Comparison of ENCODE assay signal across 10 mouse cellular contexts in the genomic region with DNA sequence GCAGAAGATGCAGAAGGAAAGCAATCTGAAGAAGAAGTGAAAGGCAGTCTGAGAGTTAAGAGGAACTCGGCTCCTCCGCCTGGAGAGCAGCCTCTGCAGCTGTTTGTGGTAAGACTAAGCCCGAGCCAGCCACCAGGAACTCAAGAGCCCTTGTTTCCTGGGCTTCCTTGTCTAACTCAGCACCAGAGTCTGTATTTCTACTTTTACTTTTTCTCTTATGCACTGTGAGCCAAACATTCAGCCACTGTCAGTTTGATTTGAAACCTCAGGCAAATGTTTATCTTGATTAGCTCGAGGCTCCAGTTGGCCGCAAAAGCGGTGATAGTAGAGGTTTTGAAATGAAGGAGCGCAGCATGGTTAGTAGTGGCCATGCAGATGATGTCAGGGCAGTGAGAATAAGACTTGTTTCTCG.
DNase-seq lines count a peak whose midpoint lies in the region; ATAC-seq and TF ChIP-seq lines count a peak whose summit lies in the region.
"Had no signal": no experiment of that assay in that cellular context is flagged by ENCODE, and none has a peak within 500 bp of the region (broad histone marks: within the 10 kb centered on the region; RNA-seq: fewer than 3 reads in every experiment).

No protein-coding gene starts in this region.

- H3K4me1 ChIP-seq in CH12.LX (ENCODE audit: control insufficient read depth in 1 of 2, insufficient read depth in 2 of 2), result peaks cover 5 to 18% of the 10 kb centered on the region in 2 experiments; a peak in 2 of 4 replicates
- H3K4me1 ChIP-seq in liver, embryonic 13.5 days (replicated peaks), result peaks cover 9% of the 10 kb centered on the region
- H3K4me1 ChIP-seq: forebrain, embryonic 12.5 days had no signal

- ATAC-seq in liver, embryonic 13.5 days (ENCODE audit: low read depth), result no peak; the same call in 1 of the 2 replicates
- peak; percentile 84 for ATAC-seq in neutrophil, adult 5-6 weeks (ENCODE audit: extremely low read depth, insufficient number of reproducible peaks, low FRiP score, poor library complexity, severe bottlenecking)

- peak overlapping the region; percentile 98 for H3K4me2 ChIP-seq in CH12.LX (ENCODE audit: insufficient read depth, low read depth, poor library complexity, severe bottlenecking)
- H3K4me2 ChIP-seq in liver, embryonic 13.5 days, result no peak overlapping the region
- H3K4me2 ChIP-seq: forebrain, embryonic 12.5 days had no signal

- no peak for TF ChIP-seq POLR2A in CH12.LX (IDR thresholded peaks at IDR 0.05; ENCODE audit: low read depth, low read length)

- dilution Hi-C loops in CH12.LX (cut with MboI; ENCODE audit: extremely low pct_ligation_motif_present, extremely low pct_unique_long_range_greater_than_20kb, low sequenced_read_pairs), result no loop called here

- peaks cover 5% of the 10 kb centered on the region; the same call in 1 of the 2 replicates for H3K79me2 ChIP-seq in CH12.LX (replicated peaks; ENCODE audit: control insufficient read depth, extremely low read depth, insufficient read depth, poor library complexity, severe bottlenecking)

- peak; percentile 76 for TF ChIP-seq EP300 in CH12.LX (IDR thresholded peaks at IDR 0.05; ENCODE audit: low read length)

- no peak; the same call in 1 of the 2 replicates for TF ChIP-seq RAD21 in CH12.LX (IDR thresholded peaks at IDR 0.05; ENCODE audit: low read depth, low read length)

- no peak for TF ChIP-seq CTCF in CH12.LX (conservative IDR thresholded peaks at IDR 0.05 in 1 of 2, IDR thresholded peaks at IDR 0.05 in 1 of 2; ENCODE audit: low read depth in 2 of 2, low read length in 2 of 2)

- intact Hi-C loops in heart, postnatal 14 days (cut with DNase I), result no loop called here
- intact Hi-C loops in heart, postnatal 25 days (cut with DNase I), result no loop called here

- 31% methylated on average over 8 of the region's 8 CpGs for WGBS in liver, embryonic 13.5 days (ENCODE audit: insufficient replicate concordance)

- in situ Hi-C loops in CH12.LX (cut with MboI; ENCODE audit: low pct_ligation_motif_present, low pct_unique_long_range_greater_than_20kb, low sequenced_read_pairs), result no loop called here

- 0 out of 2 replicates have a peak overlapping the region, but pooled peaks have one; percentile 23 for H3K9ac ChIP-seq in CH12.LX (ENCODE audit: insufficient read depth, low read depth)
- H3K9ac ChIP-seq in liver, embryonic 13.5 days, result no peak overlapping the region
- H3K9ac ChIP-seq: forebrain, embryonic 12.5 days had no signal

- peak overlapping the region; percentile 82 for H3K27ac ChIP-seq in CH12.LX (ENCODE audit: insufficient read depth, low read depth)
- H3K27ac ChIP-seq in liver, embryonic 13.5 days, result no peak overlapping the region
- H3K27ac ChIP-seq: forebrain, embryonic 12.5 days had no signal

- H3K4me3 ChIP-seq in CH12.LX (replicated peaks in 1 of 3; ENCODE audit: low read depth in 2 of 3, low read length in 2 of 3, poor library complexity in 1 of 3), result peak overlapping the region in 2 of 3 experiments; percentile 29
- H3K4me3 ChIP-seq in liver, embryonic 13.5 days (replicated peaks), result no peak overlapping the region
- H3K4me3 ChIP-seq: forebrain, embryonic 12.5 days had no signal

- no peaks in the 10 kb centered on the region for H3K9me3 ChIP-seq in CH12.LX (replicated peaks; ENCODE audit: low read length)
- no peaks in the 10 kb centered on the region for H3K9me3 ChIP-seq in liver, embryonic 13.5 days (replicated peaks)
- H3K9me3 ChIP-seq: forebrain, embryonic 12.5 days had no signal

- peaks cover 27 to 47% of the 10 kb centered on the region in 2 experiments for H3K36me3 ChIP-seq in CH12.LX (replicated peaks in 1 of 2; ENCODE audit: control insufficient read depth in 1 of 2, insufficient read depth in 1 of 2, low read length in 1 of 2)
- peaks cover 27% of the 10 kb centered on the region for H3K36me3 ChIP-seq in liver, embryonic 13.5 days

- peak; percentile 9 to 17 for DNase-seq in heart, postnatal 14 days
- no peak for DNase-seq in heart, postnatal 25 days (ENCODE audit: low spot score)
- DNase-seq in CH12.LX (ENCODE audit: extremely low read depth), result peak; percentile 83
- peak; percentile 4 for DNase-seq in liver, embryonic 13.5 days
- DNase-seq in cerebellum, postnatal 10 days, result no peak
- no peak for DNase-seq in kidney, adult 11 months
- no peak for DNase-seq in cerebellum, postnatal 4 days (ENCODE audit: low spot score in 2 of 2)
- DNase-seq: cerebellum, postnatal 36 days had no signal

- H3K27me3 ChIP-seq in CH12.LX (replicated peaks), result no peaks in the 10 kb centered on the region
- no peaks in the 10 kb centered on the region for H3K27me3 ChIP-seq in liver, embryonic 13.5 days
- H3K27me3 ChIP-seq: forebrain, embryonic 12.5 days had no signal

TF ChIP-seq in CH12.LX, 34 proteins besides CTCF, POLR2A, EP300 and RAD21:
- peak; percentile 96 for TF ChIP-seq TBP (conservative IDR thresholded peaks at IDR 0.05; ENCODE audit: low read depth, low read length)
- TF ChIP-seq ETS1 (conservative IDR thresholded peaks at IDR 0.05; ENCODE audit: low read depth, low read length), result 0 out of 2 replicates have a peak, but pooled peaks have one; percentile 13
- peak; percentile 54; the same call in 1 of the 2 replicates for TF ChIP-seq TCF12 (IDR thresholded peaks at IDR 0.05; ENCODE audit: low read depth, low read length)
- no peak for TF ChIP-seq SIN3A (IDR thresholded peaks at IDR 0.05; ENCODE audit: low read length)
- TF ChIP-seq JUND (conservative IDR thresholded peaks at IDR 0.05; ENCODE audit: low read depth, low read length), result no peak
- peak; percentile 35; the same call in 1 of the 2 replicates for TF ChIP-seq ELF1 (IDR thresholded peaks at IDR 0.05; ENCODE audit: low read depth, low read length)
- TF ChIP-seq UBTF (IDR thresholded peaks at IDR 0.05; ENCODE audit: low read depth, low read length), result peak; percentile 98
- TF ChIP-seq PAX5 (IDR thresholded peaks at IDR 0.05; ENCODE audit: low read length), result no peak

Comparison
In these comparisons a context has a peak if more than half of its experiments do, and no peak if none do; other contexts are left out.
1. DNase-seq: peak in heart, postnatal 14 days (2 of 2), CH12.LX (single experiment) and liver, embryonic 13.5 days (single experiment); none in heart, postnatal 25 days (single experiment), cerebellum, postnatal 10 days (0 of 2), kidney, adult 11 months (single experiment) and cerebellum, postnatal 4 days (0 of 2).